Mouse (Mus musculus): ENCODE measurements at regions not wholly inside any gene's neighbourhood (a gene's known extent, or its start where the extent isn't known, plus 50 kb on each side); places are given as distances from the start of the nearest gene placed in this dataset.

DNA sequence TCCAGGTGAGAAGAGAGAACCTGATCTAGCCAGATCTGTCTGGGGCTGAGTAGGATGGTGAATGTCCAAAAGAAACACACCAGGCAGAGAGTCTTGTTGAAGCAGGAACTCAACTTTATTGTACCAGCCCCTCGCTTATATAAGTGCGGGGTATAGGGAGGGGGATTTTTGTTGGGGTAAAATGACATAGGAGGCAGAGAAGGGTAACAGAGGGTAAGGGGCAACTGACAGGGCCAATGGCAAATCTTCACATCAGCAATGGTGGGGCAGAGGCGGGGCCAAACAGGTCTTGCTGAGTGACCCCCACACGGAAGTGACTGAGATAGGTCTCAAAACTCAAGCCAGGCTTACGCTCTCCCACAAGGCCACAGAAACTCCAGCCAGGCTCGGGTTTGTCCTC, 113.2 kb downstream of the Kdr start:
- TF ChIP-seq TBP (conservative IDR thresholded peaks at IDR 0.05; ENCODE audit: low read depth, low read length) (no peak), MXI1 (IDR thresholded peaks at IDR 0.05; ENCODE audit: low read depth, low read length) (no peak), RCOR1 (conservative IDR thresholded peaks at IDR 0.05; ENCODE audit: low read depth, low read length) (no peak), MYC (IDR thresholded peaks at IDR 0.05; ENCODE audit: low read depth, low read length) (no peak), CHD2 (IDR thresholded peaks at IDR 0.05; ENCODE audit: low read length) (no peak), CHD1 (IDR thresholded peaks at IDR 0.05; ENCODE audit: low read depth, low read length) (no peak), HCFC1 (IDR thresholded peaks at IDR 0.05; ENCODE audit: low read depth, low read length) (no peak), POLR2AphosphoS2 (IDR thresholded peaks at IDR 0.05; ENCODE audit: low read depth, low read length) (no peak), POLR2A (IDR thresholded peaks at IDR 0.05; ENCODE audit: low read depth, low read length) (no peak), SIN3A (IDR thresholded peaks at IDR 0.05; ENCODE audit: low read length) (no peak), CTCF (conservative IDR thresholded peaks at IDR 0.05 in 1 of 2, IDR thresholded peaks at IDR 0.05 in 1 of 2; ENCODE audit: low read depth in 2 of 2, low read length in 2 of 2) (no peak), JUND (conservative IDR thresholded peaks at IDR 0.05; ENCODE audit: low read depth, low read length) (no peak), MAFK (IDR thresholded peaks at IDR 0.05; ENCODE audit: insufficient replicate concordance, low read length) (no peak), UBTF (IDR thresholded peaks at IDR 0.05; ENCODE audit: low read depth, low read length) (no peak), KAT2A (IDR thresholded peaks at IDR 0.05; ENCODE audit: insufficient replicate concordance, low read length) (no peak), USF2 (conservative IDR thresholded peaks at IDR 0.05; ENCODE audit: low read depth, low read length) (no peak), TCF12 (IDR thresholded peaks at IDR 0.05; ENCODE audit: low read depth, low read length) (no peak)
- H3K36me3 ChIP-seq (replicated peaks in 1 of 2; ENCODE audit: control insufficient read depth in 1 of 2, insufficient read depth in 1 of 2, low read length in 1 of 2), result no peaks in the 10 kb centered on the region
- no peak overlapping the region for H3K4me3 ChIP-seq (replicated peaks in 1 of 3; ENCODE audit: low read depth in 2 of 3, low read length in 2 of 3, poor library complexity in 1 of 3)
- no peak overlapping the region for H3K4me2 ChIP-seq (ENCODE audit: insufficient read depth, low read depth, poor library complexity, severe bottlenecking)
- H3K9ac ChIP-seq (ENCODE audit: insufficient read depth, low read depth), result no peak overlapping the region
- no peaks in the 10 kb centered on the region for H3K79me2 ChIP-seq (replicated peaks; ENCODE audit: control insufficient read depth, extremely low read depth, insufficient read depth, poor library complexity, severe bottlenecking)
- no peaks in the 10 kb centered on the region for H3K9me3 ChIP-seq (replicated peaks; ENCODE audit: low read length)
- no peaks in the 10 kb centered on the region for H3K27me3 ChIP-seq (replicated peaks)
- H3K27ac ChIP-seq (ENCODE audit: insufficient read depth, low read depth), result no peak overlapping the region
- DNase-seq (ENCODE audit: extremely low read depth), result no peak
- in situ Hi-C loops (cut with MboI; ENCODE audit: low pct_ligation_motif_present, low pct_unique_long_range_greater_than_20kb, low sequenced_read_pairs), result loop anchor here (10.0 kb wide), 1 partner anchor 250 kb away; no protein-coding TSS in a partner anchor
- dilution Hi-C loops (cut with MboI; ENCODE audit: extremely low pct_ligation_motif_present, extremely low pct_unique_long_range_greater_than_20kb, low sequenced_read_pairs), result no loop called here
- H3K4me1 ChIP-seq (ENCODE audit: control insufficient read depth in 1 of 2, insufficient read depth in 2 of 2), result no peaks in the 10 kb centered on the region

DNA sequence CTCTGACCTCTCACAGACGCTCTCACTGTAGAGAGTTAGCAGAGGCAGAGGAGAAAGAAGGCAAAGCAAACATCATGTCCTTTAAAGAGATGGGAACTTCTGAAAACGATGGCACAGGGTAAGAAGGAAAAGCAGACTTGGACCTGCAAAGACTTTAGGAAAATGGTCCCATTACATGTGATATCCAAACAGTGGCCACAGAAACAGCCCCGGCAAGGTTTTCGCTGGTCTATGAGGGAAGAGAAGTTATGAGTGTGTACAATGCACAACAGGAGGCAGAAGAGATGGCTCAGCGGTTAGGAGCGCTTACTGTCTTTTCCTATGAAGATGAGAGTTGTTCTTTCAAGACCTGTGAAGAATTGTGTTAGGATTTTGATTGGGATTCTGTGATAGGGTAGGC, 114.9 kb downstream of the Kdr start:
- H3K36me3 ChIP-seq (replicated peaks in 1 of 2; ENCODE audit: control insufficient read depth in 1 of 2, insufficient read depth in 1 of 2, low read length in 1 of 2), result no peaks in the 10 kb centered on the region
- H3K27ac ChIP-seq (ENCODE audit: insufficient read depth, low read depth), result no peak overlapping the region
- H3K4me3 ChIP-seq (replicated peaks in 1 of 3; ENCODE audit: low read depth in 2 of 3, low read length in 2 of 3, poor library complexity in 1 of 3), result no peak overlapping the region
- no peaks in the 10 kb centered on the region for H3K9me3 ChIP-seq (replicated peaks; ENCODE audit: low read length)
- H3K79me2 ChIP-seq (replicated peaks; ENCODE audit: control insufficient read depth, extremely low read depth, insufficient read depth, poor library complexity, severe bottlenecking), result no peaks in the 10 kb centered on the region
- TF ChIP-seq CTCF (conservative IDR thresholded peaks at IDR 0.05 in 1 of 2, IDR thresholded peaks at IDR 0.05 in 1 of 2; ENCODE audit: low read depth in 2 of 2, low read length in 2 of 2), result no peak
- no peak for TF ChIP-seq NRF1 (IDR thresholded peaks at IDR 0.05; ENCODE audit: low read depth, low read length)
- TF ChIP-seq IRF4 (IDR thresholded peaks at IDR 0.05; ENCODE audit: low read depth, low read length), result no peak
- no peak for TF ChIP-seq E2F4 (IDR thresholded peaks at IDR 0.05; ENCODE audit: insufficient replicate concordance, low read depth, low read length)
- TF ChIP-seq EP300 (IDR thresholded peaks at IDR 0.05; ENCODE audit: low read length), result no peak
- TF ChIP-seq POLR2A (IDR thresholded peaks at IDR 0.05; ENCODE audit: low read depth, low read length), result no peak
- TF ChIP-seq JUND (conservative IDR thresholded peaks at IDR 0.05; ENCODE audit: low read depth, low read length), result no peak
- TF ChIP-seq ZKSCAN1 (IDR thresholded peaks at IDR 0.05; ENCODE audit: borderline replicate concordance, low read depth, low read length), result no peak
- no peak for TF ChIP-seq RAD21 (IDR thresholded peaks at IDR 0.05; ENCODE audit: low read depth, low read length)
- no peak for TF ChIP-seq NELFE (IDR thresholded peaks at IDR 0.05; ENCODE audit: low read depth, low read length)
- TF ChIP-seq JUN (IDR thresholded peaks at IDR 0.05; ENCODE audit: insufficient read depth, low read depth, low read length), result no peak
- no peak for TF ChIP-seq ZC3H11A (IDR thresholded peaks at IDR 0.05; ENCODE audit: low read depth, low read length)
- TF ChIP-seq CHD1 (IDR thresholded peaks at IDR 0.05; ENCODE audit: low read depth, low read length), result no peak
- no peak for TF ChIP-seq CHD2 (IDR thresholded peaks at IDR 0.05; ENCODE audit: low read length)
- TF ChIP-seq KAT2A (IDR thresholded peaks at IDR 0.05; ENCODE audit: insufficient replicate concordance, low read length), result no peak
- TF ChIP-seq UBTF (IDR thresholded peaks at IDR 0.05; ENCODE audit: low read depth, low read length), result no peak
- no peaks in the 10 kb centered on the region for H3K27me3 ChIP-seq (replicated peaks)
- H3K9ac ChIP-seq (ENCODE audit: insufficient read depth, low read depth), result no peak overlapping the region
- H3K4me1 ChIP-seq (ENCODE audit: control insufficient read depth in 1 of 2, insufficient read depth in 2 of 2), result no peaks in the 10 kb centered on the region
- no peak for DNase-seq (ENCODE audit: extremely low read depth)
- in situ Hi-C loops (cut with MboI; ENCODE audit: low pct_ligation_motif_present, low pct_unique_long_range_greater_than_20kb, low sequenced_read_pairs) (loop anchor here (10.0 kb wide), 1 partner anchor 251 kb away; no protein-coding TSS in a partner anchor), dilution Hi-C loops (cut with MboI; ENCODE audit: extremely low pct_ligation_motif_present, extremely low pct_unique_long_range_greater_than_20kb, low sequenced_read_pairs) (no loop called here)
- H3K4me2 ChIP-seq (ENCODE audit: insufficient read depth, low read depth, poor library complexity, severe bottlenecking), result no peak overlapping the region

Measured in CH12.LX (cell line).